ENCODE assay signal across 8 mouse cellular contexts in the genomic region with DNA sequence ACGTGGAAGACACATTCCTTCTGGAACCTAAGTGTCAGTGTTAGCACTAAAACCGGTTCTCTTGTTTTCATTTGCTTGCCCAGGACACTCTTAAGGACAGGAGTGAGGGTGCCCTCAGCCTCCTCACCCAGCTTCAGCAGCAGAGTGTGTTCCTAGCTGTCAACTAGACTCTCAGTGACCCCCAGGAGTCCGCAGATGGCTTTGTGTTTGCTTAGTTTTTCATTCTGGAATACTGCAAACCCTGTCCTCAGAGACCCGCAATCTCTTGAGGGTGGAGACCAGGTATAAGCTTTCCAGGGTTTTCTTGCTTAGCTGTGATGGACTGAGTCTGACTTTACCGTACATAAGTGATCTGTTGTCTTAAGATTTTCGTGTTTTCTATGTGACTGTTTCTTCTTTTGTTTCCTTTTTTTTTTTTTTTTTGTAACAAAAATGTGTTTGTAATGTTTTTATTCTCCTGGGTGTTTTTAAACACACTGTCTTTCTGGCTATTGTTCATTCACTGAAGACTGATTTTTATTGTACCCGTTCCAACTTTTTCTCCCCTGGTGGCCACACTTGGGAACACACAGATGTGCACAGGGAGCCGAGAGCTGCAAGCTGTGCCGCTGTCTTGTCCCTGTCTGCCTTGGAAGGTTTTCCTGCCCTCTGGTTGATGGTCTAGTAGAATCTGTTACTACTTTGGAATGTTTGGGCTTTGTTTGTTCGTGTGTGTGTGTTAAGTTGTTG. TPM values are rescaled to one million over a fixed set of nuclear protein-coding genes. Genes with fewer than 3 reads are reported as not detected.
A peak's percentile ranks its signal among the peaks of the same experiment; 100 is the strongest.
DNase-seq lines count a peak whose midpoint lies in the region; ATAC-seq and TF ChIP-seq lines count a peak whose summit lies in the region.
"Had no signal": no experiment of that assay in that cellular context is flagged by ENCODE, and none has a peak within 500 bp of the region (broad histone marks: within the 10 kb centered on the region; RNA-seq: fewer than 3 reads in every experiment).

No protein-coding gene starts in this region.

- no peak overlapping the region for H3K27ac ChIP-seq in forebrain, embryonic 11.5 days (ENCODE audit: low read depth, low read length)
- H3K27ac ChIP-seq: limb, embryonic 12.5 days had no signal

- H3K36me3 ChIP-seq in E14TG2a.4 (ENCODE audit: insufficient read depth, low read length) = no peaks in the 10 kb centered on the region
- H3K36me3 ChIP-seq in forebrain, embryonic 11.5 days (ENCODE audit: control insufficient read depth, insufficient read depth, low read length) = no peaks in the 10 kb centered on the region
- H3K36me3 ChIP-seq: limb, embryonic 12.5 days had no signal

- no peak overlapping the region for H3K9ac ChIP-seq in forebrain, embryonic 11.5 days (ENCODE audit: low read length)
- H3K9ac ChIP-seq: limb, embryonic 12.5 days had no signal

- H3K4me1 ChIP-seq in E14TG2a.4 (replicated peaks; ENCODE audit: low read depth, low read length) = peaks cover 18% of the 10 kb centered on the region
- no peaks in the 10 kb centered on the region; the same call in 1 of the 2 replicates for H3K4me1 ChIP-seq in forebrain, embryonic 11.5 days (replicated peaks; ENCODE audit: control insufficient read depth, insufficient read depth, low read length)

- H3K4me3 ChIP-seq in E14TG2a.4 (replicated peaks; ENCODE audit: low read length) = no peak overlapping the region
- no peak overlapping the region for H3K4me3 ChIP-seq in forebrain, embryonic 11.5 days (ENCODE audit: low read depth, low read length)
- H3K4me3 ChIP-seq: limb, embryonic 12.5 days had no signal

- no peaks in the 10 kb centered on the region for H3K27me3 ChIP-seq in E14TG2a.4 (ENCODE audit: insufficient read depth, low read length)
- H3K27me3 ChIP-seq in forebrain, embryonic 11.5 days (ENCODE audit: control insufficient read depth, insufficient read depth, low read length) = no peaks in the 10 kb centered on the region
- H3K27me3 ChIP-seq: limb, embryonic 12.5 days had no signal

- ATAC-seq in hematopoietic stem cell, adult 5-6 weeks (replicated peaks in 1 of 2; ENCODE audit: insufficient read depth in 1 of 2, low FRiP score in 2 of 2, low TSS enrichment in 1 of 2, low read depth in 1 of 2, poor library complexity in 2 of 2, severe bottlenecking in 2 of 2) = peak; percentile 26 to 65; a peak in 2 of 4 replicates
- no peak for ATAC-seq in forebrain, embryonic 11.5 days (replicated peaks; ENCODE audit: low FRiP score)

- DNase-seq in layer of hippocampus, postnatal 10 days (ENCODE audit: low spot score in 2 of 2) = peak; percentile 47 to 48
- no peak for DNase-seq in layer of hippocampus, adult 11-12 months (ENCODE audit: low spot score)
- DNase-seq in adrenal gland, postnatal 25 days = peak; percentile 56
- peak; percentile 54 for DNase-seq in mesoderm, embryonic 11.5 days (ENCODE audit: low read depth, low spot score)
- DNase-seq in forebrain, embryonic 11.5 days (ENCODE audit: low spot score) = no peak

- H3K4me2 ChIP-seq in forebrain, embryonic 11.5 days (ENCODE audit: low read depth, low read length, severe bottlenecking) = no peak overlapping the region
- H3K4me2 ChIP-seq: limb, embryonic 12.5 days had no signal

- H3K9me3 ChIP-seq in E14TG2a.4 (ENCODE audit: low read length) = no peaks in the 10 kb centered on the region
- H3K9me3 ChIP-seq in forebrain, embryonic 11.5 days (ENCODE audit: control insufficient read depth, low read length) = no peaks in the 10 kb centered on the region
- H3K9me3 ChIP-seq: limb, embryonic 12.5 days had no signal

- WGBS in forebrain, embryonic 11.5 days = 69% methylated on average over 10 of the region's 10 CpGs

- TF ChIP-seq CTCF in E14TG2a.4 (conservative IDR thresholded peaks at IDR 0.05; ENCODE audit: low read length) = peak; percentile 63

RNA-seq across cellular contexts. Expression of a gene that starts 40.6 kb away (rescaled TPM):
- total RNA-seq in layer of hippocampus, postnatal 10 days (2021) = 10 to 100 TPM; 21.7 to 22.2 TPM
- total RNA-seq in adrenal gland, postnatal 25 days (2021) = 19.0 and 19.9 TPM in 2 replicates
- total RNA-seq in hematopoietic stem cell, adult 5-6 weeks (2017) = 48.5 and 65.8 TPM in 2 replicates
- polyA plus RNA-seq in forebrain, embryonic 11.5 days (2014; fragmentation: Nextera tagmentation; extraction: Ambion mirVana) = 102 and 114 TPM in 2 replicates

RNA-seq across cellular contexts. Expression of a gene that starts 44.8 kb away (rescaled TPM):
- total RNA-seq in layer of hippocampus, postnatal 10 days (2021) = 10 to 100 TPM; 55.4 to 59.4 TPM
- total RNA-seq in adrenal gland, postnatal 25 days (2021) = 4.2 and 6.7 TPM in 2 replicates
- total RNA-seq in hematopoietic stem cell, adult 5-6 weeks (2017) = 42.3 and 45.7 TPM in 2 replicates
- 8.8 and 8.9 TPM in 2 replicates for polyA plus RNA-seq in forebrain, embryonic 11.5 days (2014; fragmentation: Nextera tagmentation; extraction: Ambion mirVana)

Comparison
In these comparisons a context has a peak if more than half of its experiments do, and no peak if none do; other contexts are left out.
1. DNase-seq: peak in layer of hippocampus, postnatal 10 days (2 of 2), adrenal gland, postnatal 25 days (single experiment) and mesoderm, embryonic 11.5 days (single experiment); none in layer of hippocampus, adult 11-12 months (single experiment) and forebrain, embryonic 11.5 days (single experiment).